Mouse (Mus musculus) adrenal gland, postnatal 14 days (tissue): ENCODE measurements around the gene Prm1. TPM values are rescaled to one million over a fixed set of nuclear protein-coding genes. Genes with fewer than 3 reads are reported as not detected.

Source experiments
- total RNA-seq: library from RNA; stranded (reverse); gene quantifications from 2 replicates; pipeline ENCODE4 v1.2.3, GENCODE M21; 2021

Gene Prm1
- total RNA-seq, 1 experiment from 2014 or later: not detected

Other genes starting within 250 kb of the Prm1 start
- 2.4 and 3.7 TPM in 2 replicates for gene Socs1, start 20.3 kb downstream of the Prm1 start, total RNA-seq
- not detected in 2 replicates for gene Tnp2, start 17.2 kb downstream of the Prm1 start, total RNA-seq
- not detected in 2 replicates for gene Prm3, start 14.9 kb downstream of the Prm1 start, total RNA-seq
- not detected in 2 replicates for gene Prm2, start 9.7 kb downstream of the Prm1 start, total RNA-seq
- gene Gm11172, start 7.1 kb upstream of the Prm1 start, total RNA-seq: not detected in 2 replicates
- gene Rmi2, start 29.2 kb upstream of the Prm1 start, total RNA-seq: 1.5 and 1.6 TPM in 2 replicates